Mouse (Mus musculus): ENCODE results near the gene Ccdc163. TPM values are rescaled to one million over a fixed set of nuclear protein-coding genes. Genes with fewer than 3 reads are reported as not detected.
"Not testable (repeated sequence)": the region's sequence is repeated elsewhere in the genome, so short reads cannot be mapped to it uniquely, and the experiment has no call there.

Ccdc163 gene
- 28.5 and 34.1 TPM in 2 replicates for polyA plus RNA-seq (2014; fragmentation: Nextera tagmentation; extraction: Ambion mirVana)

DNA sequence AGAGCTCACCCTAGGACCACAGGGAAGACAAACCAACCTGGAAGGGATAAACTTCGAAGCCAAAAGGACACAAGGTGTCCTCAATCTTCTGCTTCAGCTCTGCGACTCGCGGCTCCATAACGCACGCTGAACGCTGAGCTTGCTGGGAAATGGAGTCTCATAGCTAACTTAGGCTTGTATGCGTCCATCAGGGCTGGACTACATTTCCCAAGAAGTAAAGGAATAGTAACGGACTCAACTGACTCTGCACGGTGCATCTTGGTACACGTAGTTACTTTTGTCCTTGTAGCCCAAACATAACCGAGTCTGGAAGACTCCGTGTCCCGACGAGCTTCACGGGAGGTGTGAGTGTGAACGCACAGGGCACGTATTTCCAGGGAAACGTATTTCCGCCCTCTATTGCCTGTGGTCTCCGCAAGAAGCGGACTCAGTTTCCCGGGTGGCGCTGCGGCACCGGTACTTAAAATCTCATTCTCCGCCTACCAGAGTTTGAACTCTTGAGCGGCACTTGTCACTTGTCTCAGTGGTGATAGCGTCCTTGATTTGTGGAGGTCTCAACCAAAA is at the start of gene Ccdc163, which contains the start of gene Mmachc:
TSS of gene Ccdc163 (plus strand) at position 309 of the 564 bp plus-strand sequence.
TSS of gene Mmachc (minus strand) at position 206 of the 564 bp plus-strand sequence.
- H3K27me3 ChIP-seq (ENCODE audit: control insufficient read depth, insufficient read depth, low read length), result no peaks in the 10 kb centered on the region
- no peaks in the 10 kb centered on the region for H3K36me3 ChIP-seq (ENCODE audit: control insufficient read depth, insufficient read depth, low read length)
- under 1% methylated on average over 29 of the region's 29 CpGs for WGBS
- no peaks in the 10 kb centered on the region for H3K9me3 ChIP-seq (ENCODE audit: control insufficient read depth, low read length)
- H3K9ac ChIP-seq (ENCODE audit: low read depth, low read length), result peak within 1 kb of the TSS; percentile 70
- peaks cover 2% of the 10 kb centered on the region; the same call in 1 of the 2 replicates for H3K4me1 ChIP-seq (replicated peaks; ENCODE audit: control insufficient read depth, insufficient read depth, low read length)
- 0 out of 2 replicates have a peak within 1 kb of the TSS, but pooled peaks have one; percentile 17 for H3K27ac ChIP-seq (ENCODE audit: low read depth, low read length)
- peak; percentile 99 for ATAC-seq (ENCODE audit: low FRiP score)
- H3K4me2 ChIP-seq (replicated peaks; ENCODE audit: low read depth, low read length), result peak within 1 kb of the TSS; percentile 74
- H3K4me3 ChIP-seq (ENCODE audit: low read depth, low read length), result peak within 1 kb of the TSS; percentile 59
- DNase-seq (ENCODE audit: low spot score), result peak; percentile 88

GRCm38 (mm10) chr4:116659474-116659873 is 48.8 kb upstream of the Ccdc163 start:
- H3K4me3 ChIP-seq (ENCODE audit: low read depth, low read length), result no peak overlapping the region
- no peaks in the 10 kb centered on the region for H3K27me3 ChIP-seq (ENCODE audit: control insufficient read depth, insufficient read depth, low read length)
- ATAC-seq (ENCODE audit: low FRiP score), result no peak
- WGBS, result 85% methylated on average over 2 of the region's 2 CpGs
- no peaks in the 10 kb centered on the region for H3K9me3 ChIP-seq (ENCODE audit: control insufficient read depth, low read length)
- no peak for DNase-seq (ENCODE audit: low spot score)
- no peak overlapping the region for H3K4me2 ChIP-seq (replicated peaks; ENCODE audit: low read depth, low read length)
- H3K27ac ChIP-seq (ENCODE audit: low read depth, low read length), result no peak overlapping the region
- no peak overlapping the region for H3K9ac ChIP-seq (ENCODE audit: low read depth, low read length)
- H3K4me1 ChIP-seq (replicated peaks; ENCODE audit: control insufficient read depth, insufficient read depth, low read length), result no peaks in the 10 kb centered on the region
- no peaks in the 10 kb centered on the region for H3K36me3 ChIP-seq (ENCODE audit: control insufficient read depth, insufficient read depth, low read length)

GRCm38 (mm10) chr4:116659916-116660315 is 48.4 kb upstream of the Ccdc163 start:
- not testable (repeated sequence) for H3K4me1 ChIP-seq (replicated peaks; ENCODE audit: control insufficient read depth, insufficient read depth, low read length); H3K9ac ChIP-seq (ENCODE audit: low read depth, low read length); H3K9me3 ChIP-seq (ENCODE audit: control insufficient read depth, low read length); H3K36me3 ChIP-seq (ENCODE audit: control insufficient read depth, insufficient read depth, low read length); H3K4me2 ChIP-seq (replicated peaks; ENCODE audit: low read depth, low read length); ATAC-seq (ENCODE audit: low FRiP score); H3K4me3 ChIP-seq (ENCODE audit: low read depth, low read length); DNase-seq (ENCODE audit: low spot score); H3K27me3 ChIP-seq (ENCODE audit: control insufficient read depth, insufficient read depth, low read length); H3K27ac ChIP-seq (ENCODE audit: low read depth, low read length)
- WGBS, result 89% methylated on average over 6 of the region's 6 CpGs

DNA sequence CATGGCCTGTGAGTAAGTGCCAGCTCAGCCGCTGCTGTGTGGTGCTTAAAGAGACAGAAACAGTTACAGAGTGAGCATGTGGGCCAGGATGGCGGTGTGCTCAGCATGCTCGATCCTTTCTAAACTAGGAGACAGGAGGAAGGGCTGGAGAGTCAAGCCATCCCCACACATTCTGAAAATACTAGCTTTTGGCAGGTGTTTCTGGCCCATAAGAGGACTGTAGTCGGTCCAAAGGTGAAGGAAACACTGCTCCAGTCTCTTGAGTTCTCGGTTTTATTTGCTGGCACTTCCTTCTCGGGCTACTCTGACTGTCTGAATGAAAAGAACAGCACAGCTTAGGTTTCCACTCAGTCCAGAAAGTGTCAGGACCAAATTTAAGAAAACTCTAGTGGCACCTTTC is 47.5 kb upstream of the Ccdc163 start:
- ATAC-seq (ENCODE audit: low FRiP score) (no peak), DNase-seq (ENCODE audit: low spot score) (no peak)
- H3K4me2 ChIP-seq (replicated peaks; ENCODE audit: low read depth, low read length), result no peak overlapping the region
- 78% methylated on average over 6 of the region's 6 CpGs for WGBS
- no peaks in the 10 kb centered on the region for H3K4me1 ChIP-seq (replicated peaks; ENCODE audit: control insufficient read depth, insufficient read depth, low read length)
- no peak overlapping the region for H3K4me3 ChIP-seq (ENCODE audit: low read depth, low read length)
- H3K9ac ChIP-seq (ENCODE audit: low read depth, low read length), result no peak overlapping the region
- no peaks in the 10 kb centered on the region for H3K27me3 ChIP-seq (ENCODE audit: control insufficient read depth, insufficient read depth, low read length)
- H3K9me3 ChIP-seq (ENCODE audit: control insufficient read depth, low read length), result no peaks in the 10 kb centered on the region
- no peak overlapping the region for H3K27ac ChIP-seq (ENCODE audit: low read depth, low read length)
- H3K36me3 ChIP-seq (ENCODE audit: control insufficient read depth, insufficient read depth, low read length), result no peaks in the 10 kb centered on the region

DNA sequence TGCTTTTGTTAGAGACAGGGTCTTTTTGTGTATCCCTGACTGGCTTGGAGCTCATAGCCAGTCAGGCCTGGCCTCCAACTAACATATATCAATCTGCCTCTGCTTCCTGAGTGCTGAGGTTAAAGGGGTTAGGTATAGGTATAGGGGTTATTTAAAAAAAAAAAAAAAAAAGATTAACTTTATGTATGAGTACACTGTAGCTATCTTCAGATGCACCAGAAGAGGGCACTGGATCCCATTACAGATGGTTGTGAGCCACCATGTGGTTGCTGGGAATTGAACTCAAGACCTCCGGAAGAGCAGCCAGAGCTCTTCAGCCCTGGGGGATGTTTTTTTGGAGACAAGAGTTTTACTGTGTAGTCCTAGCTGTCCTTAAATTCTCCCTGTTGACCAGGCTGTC is 46.3 kb upstream of the Ccdc163 start:
- H3K4me3 ChIP-seq (ENCODE audit: low read depth, low read length), result no peak overlapping the region
- no peak overlapping the region for H3K9ac ChIP-seq (ENCODE audit: low read depth, low read length)
- H3K27ac ChIP-seq (ENCODE audit: low read depth, low read length), result no peak overlapping the region
- no peaks in the 10 kb centered on the region for H3K9me3 ChIP-seq (ENCODE audit: control insufficient read depth, low read length)
- WGBS, result 84% methylated on average over 1 of the region's 1 CpGs
- no peaks in the 10 kb centered on the region for H3K27me3 ChIP-seq (ENCODE audit: control insufficient read depth, insufficient read depth, low read length)
- H3K36me3 ChIP-seq (ENCODE audit: control insufficient read depth, insufficient read depth, low read length), result no peaks in the 10 kb centered on the region
- H3K4me2 ChIP-seq (replicated peaks; ENCODE audit: low read depth, low read length), result no peak overlapping the region
- H3K4me1 ChIP-seq (replicated peaks; ENCODE audit: control insufficient read depth, insufficient read depth, low read length), result no peaks in the 10 kb centered on the region
- DNase-seq (ENCODE audit: low spot score) (no peak), ATAC-seq (ENCODE audit: low FRiP score) (no peak)

GRCm38 (mm10) chr4:116666625-116667024 is 41.7 kb upstream of the Ccdc163 start:
- H3K9ac ChIP-seq (ENCODE audit: low read depth, low read length), result no peak overlapping the region
- H3K4me1 ChIP-seq (replicated peaks; ENCODE audit: control insufficient read depth, insufficient read depth, low read length), result no peaks in the 10 kb centered on the region
- WGBS, result 66% methylated on average over 4 of the region's 4 CpGs
- H3K4me3 ChIP-seq (ENCODE audit: low read depth, low read length), result no peak overlapping the region
- H3K9me3 ChIP-seq (ENCODE audit: control insufficient read depth, low read length), result no peaks in the 10 kb centered on the region
- DNase-seq (ENCODE audit: low spot score) (no peak), ATAC-seq (ENCODE audit: low FRiP score) (no peak)
- no peak overlapping the region for H3K27ac ChIP-seq (ENCODE audit: low read depth, low read length)
- no peaks in the 10 kb centered on the region for H3K27me3 ChIP-seq (ENCODE audit: control insufficient read depth, insufficient read depth, low read length)
- H3K36me3 ChIP-seq (ENCODE audit: control insufficient read depth, insufficient read depth, low read length), result no peaks in the 10 kb centered on the region
- H3K4me2 ChIP-seq (replicated peaks; ENCODE audit: low read depth, low read length), result no peak overlapping the region

GRCm38 (mm10) chr4:116668145-116668544 is 40.2 kb upstream of the Ccdc163 start:
- Histone ChIP-seq H3K36me3 (ENCODE audit: control insufficient read depth, insufficient read depth, low read length) (no peaks in the 10 kb centered on the region), H3K27ac (ENCODE audit: low read depth, low read length) (no peak overlapping the region), H3K4me1 (replicated peaks; ENCODE audit: control insufficient read depth, insufficient read depth, low read length) (no peaks in the 10 kb centered on the region), H3K27me3 (ENCODE audit: control insufficient read depth, insufficient read depth, low read length) (no peaks in the 10 kb centered on the region), H3K4me3 (ENCODE audit: low read depth, low read length) (no peak overlapping the region), H3K4me2 (replicated peaks; ENCODE audit: low read depth, low read length) (no peak overlapping the region), H3K9ac (ENCODE audit: low read depth, low read length) (no peak overlapping the region), H3K9me3 (ENCODE audit: control insufficient read depth, low read length) (no peaks in the 10 kb centered on the region)
- DNase-seq (ENCODE audit: low spot score) (no peak), ATAC-seq (ENCODE audit: low FRiP score) (no peak)
- WGBS, result 81% methylated on average over 3 of the region's 3 CpGs

GRCm38 (mm10) chr4:116669291-116669690 is 39.0 kb upstream of the Ccdc163 start:
- WGBS, result 52% methylated on average over 2 of the region's 2 CpGs
- Histone ChIP-seq H3K4me1 (replicated peaks; ENCODE audit: control insufficient read depth, insufficient read depth, low read length) (no peaks in the 10 kb centered on the region), H3K36me3 (ENCODE audit: control insufficient read depth, insufficient read depth, low read length) (no peaks in the 10 kb centered on the region), H3K27ac (ENCODE audit: low read depth, low read length) (no peak overlapping the region), H3K9ac (ENCODE audit: low read depth, low read length) (no peak overlapping the region), H3K4me3 (ENCODE audit: low read depth, low read length) (no peak overlapping the region), H3K4me2 (replicated peaks; ENCODE audit: low read depth, low read length) (no peak overlapping the region), H3K27me3 (ENCODE audit: control insufficient read depth, insufficient read depth, low read length) (no peaks in the 10 kb centered on the region), H3K9me3 (ENCODE audit: control insufficient read depth, low read length) (no peaks in the 10 kb centered on the region)
- ATAC-seq (ENCODE audit: low FRiP score) (no peak), DNase-seq (ENCODE audit: low spot score) (no peak)

GRCm38 (mm10) chr4:116672785-116673184 is 35.5 kb upstream of the Ccdc163 start:
- Histone ChIP-seq H3K27ac (ENCODE audit: low read depth, low read length) (no peak overlapping the region), H3K4me3 (ENCODE audit: low read depth, low read length) (no peak overlapping the region), H3K9ac (ENCODE audit: low read depth, low read length) (no peak overlapping the region), H3K4me2 (replicated peaks; ENCODE audit: low read depth, low read length) (no peak overlapping the region), H3K27me3 (ENCODE audit: control insufficient read depth, insufficient read depth, low read length) (no peaks in the 10 kb centered on the region), H3K9me3 (ENCODE audit: control insufficient read depth, low read length) (no peaks in the 10 kb centered on the region), H3K4me1 (replicated peaks; ENCODE audit: control insufficient read depth, insufficient read depth, low read length) (no peaks in the 10 kb centered on the region), H3K36me3 (ENCODE audit: control insufficient read depth, insufficient read depth, low read length) (no peaks in the 10 kb centered on the region)
- ATAC-seq (ENCODE audit: low FRiP score), result no peak
- WGBS, result 70% methylated on average over 2 of the region's 2 CpGs
- DNase-seq (ENCODE audit: low spot score), result no peak

Data from hindbrain, embryonic 11.5 days (tissue).